Mouse (Mus musculus) forelimb bud, embryonic 11.5 days (tissue): ENCODE results near the gene Pip4k2a.

ENCODE experiments used
- DNase-seq: peaks from one replicate; pipeline ENCODE4 v3.0.0-alpha.2; 2012; ENCODE audit warnings: low read depth, low spot score

Gene Pip4k2a

GRCm38 (mm10) chr2:18839532-18839931 lies 158.4 kb downstream of the Pip4k2a start:
- no peak for DNase-seq

GRCm38 (mm10) chr2:18835266-18835908 lies 162.5 kb downstream of the Pip4k2a start:
- DNase-seq: no peak

- no peak for DNase-seq
Measured at GRCm38 (mm10) chr2:18833024-18833590, 164.8 kb downstream of the Pip4k2a start.

- peak; percentile 63 for DNase-seq
Measured at GRCm38 (mm10) chr2:18831031-18831774, 166.7 kb downstream of the Pip4k2a start.

GRCm38 (mm10) chr2:18822711-18823110 lies 175.2 kb downstream of the Pip4k2a start:
- no peak for DNase-seq

- peak; percentile 90 for DNase-seq
Measured at GRCm38 (mm10) chr2:18821451-18822379, 176.2 kb downstream of the Pip4k2a start.

- DNase-seq: no peak
Measured at GRCm38 (mm10) chr2:18819520-18819919, 178.4 kb downstream of the Pip4k2a start.

- DNase-seq: no peak
Measured at GRCm38 (mm10) chr2:18816036-18816435, 181.9 kb downstream of the Pip4k2a start.

GRCm38 (mm10) chr2:18815336-18815965 lies 182.5 kb downstream of the Pip4k2a start:
- no peak for DNase-seq

- no peak for DNase-seq
Measured at GRCm38 (mm10) chr2:18814447-18814804, 183.5 kb downstream of the Pip4k2a start.

- peak; percentile 36 for DNase-seq
Measured at GRCm38 (mm10) chr2:18813683-18814446, 184.1 kb downstream of the Pip4k2a start.

GRCm38 (mm10) chr2:18807961-18808360 lies 190.0 kb downstream of the Pip4k2a start:
- no peak for DNase-seq

- DNase-seq: peak; percentile 12
Measured at GRCm38 (mm10) chr2:18801281-18801862, 196.6 kb downstream of the Pip4k2a start.

GRCm38 (mm10) chr2:18800646-18801251 lies 197.2 kb downstream of the Pip4k2a start:
- peak; percentile 17 for DNase-seq

- peak; percentile 56 for DNase-seq
Measured at GRCm38 (mm10) chr2:18799966-18800645, 197.8 kb downstream of the Pip4k2a start.

- DNase-seq: peak; percentile 17
Measured at GRCm38 (mm10) chr2:18799265-18799965, 198.5 kb downstream of the Pip4k2a start.

- no peak for DNase-seq
Measured at GRCm38 (mm10) chr2:18797776-18798175, 200.2 kb downstream of the Pip4k2a start.

- no peak for DNase-seq
Measured at GRCm38 (mm10) chr2:18794261-18794660, 203.7 kb downstream of the Pip4k2a start.
